Mouse (Mus musculus): ENCODE data around the gene Psmc4. TPM values are rescaled to one million over a fixed set of nuclear protein-coding genes. Genes with fewer than 3 reads are reported as not detected.
A peak's percentile ranks its signal among the peaks of the same experiment; 100 is the strongest.

Gene Psmc4
- total and polyA plus RNA-seq, 3 experiments: 96.9 to 188 (median 140) TPM

GRCm38 (mm10) chr7:28014445-28014810, 35.5 kb downstream of the Psmc4 start:
- ATAC-seq (ENCODE audit: extremely low read depth, insufficient number of reproducible peaks, low FRiP score, poor library complexity, severe bottlenecking): no peak
- H3K9me3 ChIP-seq (replicated peaks): no peaks in the 10 kb centered on the region
- DNase-seq (ENCODE audit: low spot score): peak; percentile 5
- TF ChIP-seq GATA1 (IDR thresholded peaks at IDR 0.05; ENCODE audit: borderline replicate concordance, low read length): no peak
- TF ChIP-seq POLR2AphosphoS5 (IDR thresholded peaks at IDR 0.05; ENCODE audit: insufficient replicate concordance, low read depth, low read length): no peak
- no peak for TF ChIP-seq CTCF (IDR thresholded peaks at IDR 0.05; ENCODE audit: low read depth, low read length)
- H3K27me3 ChIP-seq (ENCODE audit: insufficient read depth, low read length): peaks cover 4% of the 10 kb centered on the region; the same call in 1 of the 2 replicates
- peaks cover 15% of the 10 kb centered on the region for H3K4me1 ChIP-seq (ENCODE audit: insufficient read depth, low read depth, low read length)
- peak overlapping the region; percentile 84 for H3K4me3 ChIP-seq (ENCODE audit: low read depth, low read length)
- peaks cover 25% of the 10 kb centered on the region for H3K36me3 ChIP-seq (replicated peaks)

GRCm38 (mm10) chr7:28013549-28014444, 36.1 kb downstream of the Psmc4 start, which contains the start of gene Zfp850:
TSS of gene Zfp850 (minus strand) at chr7:28014115.
- H3K9me3 ChIP-seq (replicated peaks): no peaks in the 10 kb centered on the region
- DNase-seq (ENCODE audit: low spot score): peak; percentile 85

GRCm38 (mm10) chr7:28010271-28010670, 39.6 kb downstream of the Psmc4 start:
- peaks cover 63% of the 10 kb centered on the region for H3K36me3 ChIP-seq (replicated peaks)
- H3K4me1 ChIP-seq (ENCODE audit: insufficient read depth, low read depth, low read length): peaks cover 15% of the 10 kb centered on the region
- H3K9me3 ChIP-seq (replicated peaks): no peaks in the 10 kb centered on the region
- no peak overlapping the region for H3K4me3 ChIP-seq (ENCODE audit: low read depth, low read length)
- TF ChIP-seq POLR2AphosphoS5 (IDR thresholded peaks at IDR 0.05; ENCODE audit: insufficient replicate concordance, low read depth, low read length) (no peak), GATA2 (IDR thresholded peaks at IDR 0.05; ENCODE audit: borderline replicate concordance, low read depth, low read length) (no peak), CTCF (IDR thresholded peaks at IDR 0.05; ENCODE audit: low read depth, low read length) (no peak), GATA1 (IDR thresholded peaks at IDR 0.05; ENCODE audit: borderline replicate concordance, low read length) (no peak), TAL1 (conservative IDR thresholded peaks at IDR 0.05; ENCODE audit: low read depth, low read length) (no peak)
- no peak for ATAC-seq (ENCODE audit: extremely low read depth, insufficient number of reproducible peaks, low FRiP score, poor library complexity, severe bottlenecking)
- DNase-seq (ENCODE audit: low spot score): no peak
- no peaks in the 10 kb centered on the region for H3K27me3 ChIP-seq (ENCODE audit: insufficient read depth, low read length)

More at GRCm38 (mm10) chr7:28013549-28014444, 36.1 kb downstream of the Psmc4 start, which contains the start of gene Zfp850:
- Histone ChIP-seq H3K36me3 (replicated peaks) (peaks cover 31% of the 10 kb centered on the region), H3K27me3 (ENCODE audit: insufficient read depth, low read length) (peaks cover 4% of the 10 kb centered on the region; the same call in 1 of the 2 replicates), H3K4me1 (ENCODE audit: insufficient read depth, low read depth, low read length) (peaks cover 15% of the 10 kb centered on the region), H3K4me3 (ENCODE audit: low read depth, low read length) (peak within 1 kb of the TSS; percentile 84)
- TF ChIP-seq CTCF (IDR thresholded peaks at IDR 0.05; ENCODE audit: low read depth, low read length) (no peak), TAL1 (conservative IDR thresholded peaks at IDR 0.05; ENCODE audit: low read depth, low read length) (no peak), GATA2 (IDR thresholded peaks at IDR 0.05; ENCODE audit: borderline replicate concordance, low read depth, low read length) (no peak), POLR2AphosphoS5 (IDR thresholded peaks at IDR 0.05; ENCODE audit: insufficient replicate concordance, low read depth, low read length) (no peak), GATA1 (IDR thresholded peaks at IDR 0.05; ENCODE audit: borderline replicate concordance, low read length) (no peak)
- ATAC-seq (ENCODE audit: extremely low read depth, insufficient number of reproducible peaks, low FRiP score, poor library complexity, severe bottlenecking): peak; percentile 87

Other genes with a start within 250 kb of the Psmc4 start
- gene Zfp626, start 242.9 kb downstream of the Psmc4 start, total RNA-seq (2014; fragmentation: Nextera tagmentation): 6.0 and 8.0 TPM in 2 replicates
- 6.2 and 6.3 TPM in 2 replicates for gene Zfp626, start 242.9 kb downstream of the Psmc4 start, total RNA-seq (2017)
- 0.13 and 0.14 TPM in 2 replicates for gene Zfp626, start 242.9 kb downstream of the Psmc4 start, polyA plus RNA-seq (2012)
- gene Zfp59, start 211.5 kb downstream of the Psmc4 start, total RNA-seq (2014; fragmentation: Nextera tagmentation): 9.6 TPM in 2 replicates
- 8.9 and 9.2 TPM in 2 replicates for gene Zfp59, start 211.5 kb downstream of the Psmc4 start, total RNA-seq (2017)
- gene Zfp59, start 211.5 kb downstream of the Psmc4 start, polyA plus RNA-seq (2012): 0.15 and 0.33 TPM in 2 replicates
- 17.5 and 19.6 TPM in 2 replicates for gene Zfp607a, start 192.6 kb downstream of the Psmc4 start, total RNA-seq (2014; fragmentation: Nextera tagmentation)
- gene Zfp607a, start 192.6 kb downstream of the Psmc4 start, total RNA-seq (2017): 12.2 and 15.5 TPM in 2 replicates
- gene Zfp607a, start 192.6 kb downstream of the Psmc4 start, polyA plus RNA-seq (2012): 0.22 and 0.29 TPM in 2 replicates
- 1.7 and 2.4 TPM in 2 replicates for gene Zfp974, start 120.6 kb downstream of the Psmc4 start, total RNA-seq (2014; fragmentation: Nextera tagmentation)
- gene Zfp974, start 120.6 kb downstream of the Psmc4 start, total RNA-seq (2017): 0.64 and 2.2 TPM in 2 replicates
- gene Zfp974, start 120.6 kb downstream of the Psmc4 start, polyA plus RNA-seq (2012): 0.03 TPM in 1 of 2 replicates, not detected in the other
- gene Zfp780b, start 70.9 kb downstream of the Psmc4 start, total RNA-seq (2014; fragmentation: Nextera tagmentation): 37.9 and 39.8 TPM in 2 replicates
- gene Zfp780b, start 70.9 kb downstream of the Psmc4 start, total RNA-seq (2017): 20.6 and 25.9 TPM in 2 replicates
- 0.31 and 0.41 TPM in 2 replicates for gene Zfp780b, start 70.9 kb downstream of the Psmc4 start, polyA plus RNA-seq (2012)
- gene Zfp850, start 36.0 kb downstream of the Psmc4 start, total RNA-seq (2014; fragmentation: Nextera tagmentation): 12.1 and 20.9 TPM in 2 replicates
- 11.7 and 12.5 TPM in 2 replicates for gene Zfp850, start 36.0 kb downstream of the Psmc4 start, total RNA-seq (2017)
- gene Zfp850, start 36.0 kb downstream of the Psmc4 start, polyA plus RNA-seq (2012): 0.26 and 0.35 TPM in 2 replicates
- gene Fcgbp, start 21.1 kb upstream of the Psmc4 start, total RNA-seq (2014; fragmentation: Nextera tagmentation): not detected in 2 replicates
- gene Fcgbp, start 21.1 kb upstream of the Psmc4 start, total RNA-seq (2017): 0.06 and 0.27 TPM in 2 replicates
- gene Fcgbp, start 21.1 kb upstream of the Psmc4 start, polyA plus RNA-seq (2012): not detected in 2 replicates
- not detected in 2 replicates for gene 9530053A07Rik, start 79.4 kb upstream of the Psmc4 start, total RNA-seq (2014; fragmentation: Nextera tagmentation)
- gene 9530053A07Rik, start 79.4 kb upstream of the Psmc4 start, total RNA-seq (2017): 0.12 and 0.22 TPM in 2 replicates
- not detected in 2 replicates for gene 9530053A07Rik, start 79.4 kb upstream of the Psmc4 start, polyA plus RNA-seq (2012)
- 71.4 and 78.3 TPM in 2 replicates for gene Fbl, start 119.6 kb upstream of the Psmc4 start, total RNA-seq (2014; fragmentation: Nextera tagmentation)
- gene Fbl, start 119.6 kb upstream of the Psmc4 start, total RNA-seq (2017): 122 and 148 TPM in 2 replicates
- gene Fbl, start 119.6 kb upstream of the Psmc4 start, polyA plus RNA-seq (2012): 585 and 591 TPM in 2 replicates
- 17.5 and 24.8 TPM in 2 replicates for gene Dyrk1b, start 129.4 kb upstream of the Psmc4 start, total RNA-seq (2014; fragmentation: Nextera tagmentation)
- 7.0 and 7.3 TPM in 2 replicates for gene Dyrk1b, start 129.4 kb upstream of the Psmc4 start, total RNA-seq (2017)
- gene Dyrk1b, start 129.4 kb upstream of the Psmc4 start, polyA plus RNA-seq (2012): 43.3 and 47.9 TPM in 2 replicates
- gene Eid2, start 217.8 kb upstream of the Psmc4 start, total RNA-seq (2014; fragmentation: Nextera tagmentation): 18.0 and 23.5 TPM in 2 replicates
- gene Eid2, start 217.8 kb upstream of the Psmc4 start, total RNA-seq (2017): 23.5 and 25.1 TPM in 2 replicates
- 51.7 and 73.7 TPM in 2 replicates for gene Eid2, start 217.8 kb upstream of the Psmc4 start, polyA plus RNA-seq (2012)
- 7.3 and 8.9 TPM in 2 replicates for gene Eid2b, start 227.6 kb upstream of the Psmc4 start, total RNA-seq (2014; fragmentation: Nextera tagmentation)
- 5.4 and 6.3 TPM in 2 replicates for gene Eid2b, start 227.6 kb upstream of the Psmc4 start, total RNA-seq (2017)
- gene Eid2b, start 227.6 kb upstream of the Psmc4 start, polyA plus RNA-seq (2012): 17.6 and 20.9 TPM in 2 replicates
- not detected in 2 replicates for gene Selenov, start 241.1 kb upstream of the Psmc4 start, total RNA-seq (2014; fragmentation: Nextera tagmentation)
- 0.12 TPM in 1 of 2 replicates, not detected in the other for gene Selenov, start 241.1 kb upstream of the Psmc4 start, total RNA-seq (2017)
- not detected in 2 replicates for gene Selenov, start 241.1 kb upstream of the Psmc4 start, polyA plus RNA-seq (2012)